ENCODE assay signal across 20 mouse cellular contexts in genomic region chr8:128003385-128003784, GRCm38 (mm10).
DNase-seq lines count a peak whose midpoint lies in the region; ATAC-seq and TF ChIP-seq lines count a peak whose summit lies in the region.
"Had no signal": no experiment of that assay in that cellular context is flagged by ENCODE, and none has a peak within 500 bp of the region (broad histone marks: within the 10 kb centered on the region; RNA-seq: fewer than 3 reads in every experiment).

No protein-coding gene starts in this region.

- H3K9ac ChIP-seq in lung, embryonic 16.5 days (ENCODE audit: low read length): no peak overlapping the region
- H3K9ac ChIP-seq in forebrain, postnatal 0 days: no peak overlapping the region
- H3K9ac ChIP-seq: embryonic facial prominence, embryonic 12.5 days; hindbrain, embryonic 14.5 days; kidney, embryonic 15.5 days; limb, embryonic 15.5 days; liver, postnatal 0 days had no signal

- peaks cover 26% of the 10 kb centered on the region for H3K4me1 ChIP-seq in heart, embryonic 10.5 days
- H3K4me1 ChIP-seq in lung, embryonic 16.5 days (replicated peaks; ENCODE audit: control insufficient read depth, insufficient read depth, low read length): peaks cover 6% of the 10 kb centered on the region
- H3K4me1 ChIP-seq in forebrain, postnatal 0 days (ENCODE audit: insufficient read depth): no peaks in the 10 kb centered on the region; the same call in 1 of the 2 replicates
- H3K4me1 ChIP-seq: embryonic facial prominence, embryonic 12.5 days had no signal

- 57% methylated on average over 1 of the region's 1 CpGs for WGBS in heart, embryonic 10.5 days
- 31% methylated on average over 1 of the region's 1 CpGs for WGBS in lung, embryonic 16.5 days
- 42% methylated on average over 1 of the region's 1 CpGs for WGBS in forebrain, postnatal 0 days

- no peaks in the 10 kb centered on the region for H3K36me3 ChIP-seq in heart, embryonic 10.5 days
- H3K36me3 ChIP-seq in lung, embryonic 16.5 days (ENCODE audit: control insufficient read depth, insufficient read depth, low read length): no peaks in the 10 kb centered on the region
- no peaks in the 10 kb centered on the region for H3K36me3 ChIP-seq in forebrain, postnatal 0 days (ENCODE audit: insufficient read depth)
- H3K36me3 ChIP-seq: embryonic facial prominence, embryonic 12.5 days; kidney, embryonic 15.5 days; limb, embryonic 15.5 days had no signal

- DNase-seq in heart, embryonic 10.5 days (ENCODE audit: low spot score): peak; percentile 42
- DNase-seq in heart, postnatal 25 days (ENCODE audit: low spot score): no peak
- DNase-seq in lung, postnatal 36 days: no peak
- DNase-seq in embryo, embryonic 10.5 days (ENCODE audit: low spot score): peak; percentile 58
- DNase-seq in forebrain, postnatal 0 days: no peak
- DNase-seq in thymus, postnatal 10 days (ENCODE audit: low spot score in 2 of 2): no peak
- DNase-seq: B cell, adult 2 months; cerebellum, adult 18-20 months; cerebellum, postnatal 36 days; liver, postnatal 0 days; retina, postnatal 1 day; right cerebral cortex, postnatal 4 days; thymus, postnatal 25 days had no signal

- 0 out of 2 replicates have a peak overlapping the region, but pooled peaks have one; percentile 6 for H3K27ac ChIP-seq in heart, embryonic 10.5 days
- H3K27ac ChIP-seq in lung, embryonic 16.5 days (ENCODE audit: low read length): peak overlapping the region; percentile 46
- H3K27ac ChIP-seq in forebrain, postnatal 0 days (ENCODE audit: low read depth, low read length): 0 out of 2 replicates have a peak overlapping the region, but pooled peaks have one; percentile 10
- H3K27ac ChIP-seq: embryonic facial prominence, embryonic 12.5 days; hindbrain, embryonic 14.5 days; kidney, embryonic 15.5 days; limb, embryonic 15.5 days had no signal

- no peaks in the 10 kb centered on the region for H3K27me3 ChIP-seq in heart, embryonic 10.5 days (ENCODE audit: insufficient read depth, poor library complexity, severe bottlenecking)
- H3K27me3 ChIP-seq in lung, embryonic 16.5 days (ENCODE audit: control insufficient read depth, insufficient read depth, low read depth, low read length): no peaks in the 10 kb centered on the region
- H3K27me3 ChIP-seq in forebrain, postnatal 0 days (ENCODE audit: insufficient read depth, low read length): no peaks in the 10 kb centered on the region
- H3K27me3 ChIP-seq: embryonic facial prominence, embryonic 12.5 days; kidney, embryonic 15.5 days; limb, embryonic 15.5 days had no signal

- 0 out of 2 replicates have a peak, but pooled peaks have one; percentile 29 for ATAC-seq in lung, embryonic 16.5 days (ENCODE audit: low read depth)
- ATAC-seq in forebrain, postnatal 0 days: no peak
- ATAC-seq in inflammation-experienced regulatory T-cells, adult 6 months: no peak
- ATAC-seq: intestine, embryonic 16.5 days; liver, postnatal 0 days had no signal

- intact Hi-C loops in heart, postnatal 25 days (cut with DNase I): no loop called here

- H3K9me3 ChIP-seq in heart, embryonic 10.5 days: no peaks in the 10 kb centered on the region
- H3K9me3 ChIP-seq in lung, embryonic 16.5 days (ENCODE audit: control insufficient read depth, low read length): no peaks in the 10 kb centered on the region
- no peaks in the 10 kb centered on the region for H3K9me3 ChIP-seq in forebrain, postnatal 0 days (ENCODE audit: low read length)
- H3K9me3 ChIP-seq: embryonic facial prominence, embryonic 12.5 days; kidney, embryonic 15.5 days; limb, embryonic 15.5 days had no signal

- no peak for TF ChIP-seq CTCF in forebrain, postnatal 0 days (IDR thresholded peaks at IDR 0.05; ENCODE audit: low read depth)

- H3K4me3 ChIP-seq in heart, embryonic 10.5 days: no peak overlapping the region
- no peak overlapping the region for H3K4me3 ChIP-seq in lung, embryonic 16.5 days (ENCODE audit: low read length)
- no peak overlapping the region for H3K4me3 ChIP-seq in forebrain, postnatal 0 days (ENCODE audit: low read depth, low read length)
- H3K4me3 ChIP-seq: embryonic facial prominence, embryonic 12.5 days; kidney, embryonic 15.5 days; limb, embryonic 15.5 days had no signal

- H3K4me2 ChIP-seq in lung, embryonic 16.5 days (ENCODE audit: low read depth, low read length): no peak overlapping the region
- no peak overlapping the region for H3K4me2 ChIP-seq in forebrain, postnatal 0 days (ENCODE audit: low read depth)
- H3K4me2 ChIP-seq: embryonic facial prominence, embryonic 12.5 days; hindbrain, embryonic 14.5 days; kidney, embryonic 15.5 days; limb, embryonic 15.5 days had no signal

Comparison
In these comparisons a context has a peak if more than half of its experiments do, and no peak if none do; other contexts are left out.
1. DNase-seq: peak in heart, embryonic 10.5 days (single experiment) and embryo, embryonic 10.5 days (single experiment); none in heart, postnatal 25 days (single experiment), lung, postnatal 36 days (single experiment), forebrain, postnatal 0 days (single experiment) and thymus, postnatal 10 days (0 of 2).
2. Peak in every context shown above with its lines, with median percentiles within 50 percentile points of each other: H3K27ac ChIP-seq.